Mouse (Mus musculus) liver, adult (tissue): ENCODE data around the gene Aars2.

ENCODE experiments used
- GATA4 ChIP-seq: IDR thresholded peaks from 2 replicates; pipeline ENCODE4 v1.6.1; 2014; ENCODE audit warnings: mild to moderate bottlenecking, low read length; ENCODE audit not compliant: insufficient replicate concordance

Aars2 gene

DNA sequence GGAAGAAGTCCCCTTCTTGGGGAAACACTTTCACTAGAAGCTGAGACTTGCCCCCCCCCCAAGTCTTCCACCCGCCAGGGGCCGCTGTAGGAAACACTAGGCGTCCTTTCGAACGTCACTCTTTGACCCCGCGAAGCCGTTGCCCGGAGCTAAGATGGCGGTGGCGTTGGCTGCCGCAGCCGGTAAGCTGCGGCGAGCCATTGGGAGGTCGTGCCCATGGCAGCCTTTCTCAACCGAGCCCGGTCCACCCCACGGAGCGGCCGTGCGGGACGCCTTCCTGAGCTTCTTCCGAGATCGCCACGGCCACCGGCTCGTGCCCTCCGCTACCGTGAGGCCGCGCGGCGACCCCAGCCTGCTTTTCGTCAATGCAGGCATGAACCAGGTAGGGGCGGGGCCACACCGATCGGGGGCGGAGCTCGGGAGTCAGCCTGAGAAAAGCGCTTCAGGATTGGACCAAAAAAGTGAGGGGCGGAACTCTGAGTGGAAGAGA, at the start of gene Aars2:
TSS of gene Aars2 (plus strand) at position 142 of the 490 bp plus-strand sequence.
- peak; percentile 15; the same call in 1 of the 2 replicates for TF ChIP-seq GATA4

- no peak for TF ChIP-seq GATA4
These were observed 49.2 kb upstream of the Aars2 start for GRCm38 (mm10) chr17:45457487-45457886.

GRCm38 (mm10) chr17:45458516-45458915, 48.1 kb upstream of the Aars2 start:
- TF ChIP-seq GATA4 = no peak

GRCm38 (mm10) chr17:45459062-45459461, 47.6 kb upstream of the Aars2 start:
- TF ChIP-seq GATA4 = no peak

DNA sequence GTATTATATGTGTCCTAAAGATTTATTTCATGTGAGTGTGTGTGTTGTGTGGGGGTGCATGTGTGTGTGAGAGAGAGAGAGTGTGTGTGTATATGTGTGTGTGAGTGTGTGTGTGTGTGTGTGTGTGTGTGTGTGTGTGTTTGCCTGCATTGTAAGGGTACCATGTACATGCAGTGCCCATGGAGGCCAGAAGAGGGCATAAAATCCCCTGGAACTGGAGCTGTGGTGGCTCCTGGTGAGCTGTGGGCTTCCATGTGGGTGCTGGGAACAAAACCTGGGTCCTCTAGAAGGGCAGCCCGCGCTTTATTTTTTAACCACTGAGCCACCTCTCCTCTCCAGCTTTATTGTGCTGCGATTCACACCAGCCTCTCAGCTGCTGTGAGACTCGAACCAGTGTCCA, 44.1 kb upstream of the Aars2 start:
- no peak for TF ChIP-seq GATA4

DNA sequence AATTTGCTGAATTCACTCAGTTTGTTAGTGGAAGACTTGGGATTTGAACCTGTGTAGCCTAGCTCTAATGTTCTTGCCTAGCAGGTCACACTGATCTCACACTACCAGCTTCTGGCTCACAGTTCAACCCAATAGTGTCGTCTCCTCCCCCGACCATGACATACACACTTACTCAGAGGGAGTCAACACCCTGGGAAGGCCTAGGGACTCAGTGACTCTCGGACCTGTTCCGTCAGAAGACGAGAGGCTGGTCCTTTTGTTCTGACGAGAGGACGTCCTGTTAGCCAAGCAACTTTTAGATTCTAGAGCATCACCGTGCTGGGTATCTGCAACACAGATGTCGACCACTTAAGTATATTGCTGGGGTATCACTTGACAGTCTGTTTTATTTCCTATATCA, 42.4 kb upstream of the Aars2 start:
- TF ChIP-seq GATA4 = no peak

DNA sequence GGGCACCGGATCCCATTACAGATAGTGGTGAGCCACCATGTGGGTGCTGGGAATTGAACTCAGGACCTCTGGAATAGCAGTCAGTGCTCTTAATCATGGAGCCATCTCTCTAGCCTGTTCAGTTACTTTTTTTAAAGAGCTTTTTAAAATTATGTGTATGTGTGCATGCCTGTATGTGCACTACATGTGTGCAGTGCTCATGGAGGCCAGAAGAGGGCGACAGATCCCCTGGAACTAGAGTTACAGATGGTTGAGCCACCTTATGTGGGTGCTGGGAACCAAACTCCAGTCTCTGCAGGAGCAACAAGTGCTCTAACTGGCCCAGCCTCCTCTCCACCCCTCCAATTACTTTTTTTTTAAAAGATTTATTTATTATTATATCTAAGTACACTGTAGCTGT, 39.9 kb upstream of the Aars2 start:
- TF ChIP-seq GATA4 = no peak

GRCm38 (mm10) chr17:45468302-45468701, 38.3 kb upstream of the Aars2 start:
- TF ChIP-seq GATA4 = no peak

- TF ChIP-seq GATA4 = no peak
These were observed 35.9 kb upstream of the Aars2 start for GRCm38 (mm10) chr17:45470726-45471125.

GRCm38 (mm10) chr17:45473667-45474066, 33.0 kb upstream of the Aars2 start:
- TF ChIP-seq GATA4 = no peak

- no peak for TF ChIP-seq GATA4
These were observed 32.5 kb upstream of the Aars2 start for GRCm38 (mm10) chr17:45474146-45474545.

GRCm38 (mm10) chr17:45474669-45475465, 31.8 kb upstream of the Aars2 start, which contains the start of gene Spats1:
Gene Spats1 (minus strand): TSS chr17:45475415.
- no peak for TF ChIP-seq GATA4

DNA sequence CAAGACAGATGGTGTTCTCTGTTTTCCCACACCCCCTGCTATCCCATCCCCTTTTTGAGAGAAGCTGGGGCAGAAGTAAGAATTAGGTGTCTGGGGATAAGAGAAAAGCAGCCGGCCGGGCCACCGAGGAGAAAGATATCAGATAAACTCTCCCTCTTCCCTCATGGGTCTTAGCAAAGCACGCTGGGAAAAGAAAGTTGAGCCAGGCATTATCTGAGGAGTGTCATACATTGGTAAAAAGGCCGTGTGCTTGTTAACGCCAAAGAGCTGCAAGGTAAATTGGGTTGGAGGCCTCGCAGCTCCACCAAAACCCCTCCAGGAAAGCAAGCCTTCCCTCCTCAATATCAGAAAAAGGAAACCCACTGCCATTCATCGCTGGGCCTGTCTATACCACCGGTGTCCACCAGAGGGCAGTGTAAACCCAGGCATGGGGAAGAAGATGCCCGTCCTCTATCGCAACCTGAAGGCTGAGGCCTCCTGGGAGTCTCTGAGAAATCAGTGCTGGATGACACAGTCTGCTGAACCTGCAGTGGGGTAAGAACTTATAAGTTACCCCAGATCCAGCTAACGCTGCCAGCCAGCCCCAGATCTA, 28.3 kb upstream of the Aars2 start:
- no peak for TF ChIP-seq GATA4

GRCm38 (mm10) chr17:45480429-45480828, 26.2 kb upstream of the Aars2 start:
- no peak for TF ChIP-seq GATA4

- TF ChIP-seq GATA4 = no peak
These were observed 21.1 kb upstream of the Aars2 start for GRCm38 (mm10) chr17:45485581-45485980.

- no peak for TF ChIP-seq GATA4
These were observed 19.4 kb upstream of the Aars2 start for GRCm38 (mm10) chr17:45487216-45487615.

DNA sequence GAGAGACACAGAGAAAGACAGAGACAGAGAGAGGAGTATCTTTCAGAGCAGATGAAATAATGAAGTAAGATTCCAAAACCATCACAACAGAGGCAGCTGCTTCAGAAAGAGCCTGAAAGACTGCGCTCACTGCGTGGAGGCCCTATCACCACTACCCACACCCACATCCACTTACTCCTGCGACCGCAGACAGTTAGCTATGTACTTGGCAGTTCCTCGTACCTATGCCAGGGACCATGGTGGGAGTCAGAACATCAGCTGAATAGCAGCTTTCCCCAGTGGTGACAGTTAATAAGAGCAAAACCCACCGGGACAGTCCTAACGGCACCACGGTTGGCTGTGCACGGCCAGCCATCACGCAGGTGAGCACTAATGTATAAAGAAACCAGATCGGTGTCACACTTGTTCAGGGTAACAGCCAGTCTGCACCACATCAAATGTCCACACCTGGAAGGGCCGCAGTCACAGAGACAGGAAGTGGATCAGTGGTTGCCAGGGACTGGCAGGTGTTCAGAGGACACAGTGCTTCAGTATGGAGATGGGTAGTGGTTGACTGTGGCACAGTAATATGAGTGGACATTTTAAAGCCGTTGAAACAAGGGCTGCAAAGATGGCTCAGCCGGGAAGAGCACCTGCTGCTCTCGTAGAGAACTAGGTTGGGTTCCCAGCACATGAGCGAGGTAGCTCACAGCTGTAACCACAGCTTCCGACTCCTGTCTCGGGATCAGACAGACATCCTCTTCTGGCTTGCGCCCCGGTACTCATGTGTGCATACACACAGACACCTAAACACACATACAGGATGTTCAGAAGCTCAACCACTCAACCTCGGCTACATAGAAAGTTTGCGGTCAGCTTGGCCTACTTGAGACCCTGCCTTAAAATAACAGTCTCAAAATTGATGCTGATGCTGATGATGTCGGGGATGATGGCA, 18.1 kb upstream of the Aars2 start:
- no peak for TF ChIP-seq GATA4
